Mouse (Mus musculus) fibroblast of lung, adult 2 months (primary cell): Measurements from ENCODE around the gene Pvalb.

Source experiments
- DNase-seq: peaks from one replicate; pipeline ENCODE4 v3.0.0-alpha.2; 2011; ENCODE audit warnings: low read depth

Gene Pvalb

GRCm38 (mm10) chr15:78195096-78195880 is 10.9 kb downstream of the Pvalb start:
- DNase-seq = no peak

- no peak for DNase-seq
Measured at GRCm38 (mm10) chr15:78194320-78194719, 11.9 kb downstream of the Pvalb start.

GRCm38 (mm10) chr15:78189636-78190035 is 16.6 kb downstream of the Pvalb start:
- no peak for DNase-seq

GRCm38 (mm10) chr15:78188546-78188945 is 17.7 kb downstream of the Pvalb start:
- no peak for DNase-seq

- no peak for DNase-seq
Measured at GRCm38 (mm10) chr15:78186906-78187305, 19.3 kb downstream of the Pvalb start.

GRCm38 (mm10) chr15:78185609-78186008 is 20.6 kb downstream of the Pvalb start:
- no peak for DNase-seq

- no peak for DNase-seq
Measured at GRCm38 (mm10) chr15:78184855-78185254, 21.3 kb downstream of the Pvalb start.

GRCm38 (mm10) chr15:78181701-78182405 is 24.3 kb downstream of the Pvalb start:
- no peak for DNase-seq

- DNase-seq = no peak
Measured at GRCm38 (mm10) chr15:78179775-78180174, 26.4 kb downstream of the Pvalb start.

GRCm38 (mm10) chr15:78178397-78178796 is 27.8 kb downstream of the Pvalb start:
- DNase-seq = peak; percentile 33

GRCm38 (mm10) chr15:78177257-78177656 is 28.9 kb downstream of the Pvalb start:
- no peak for DNase-seq

- no peak for DNase-seq
Measured at GRCm38 (mm10) chr15:78174887-78175245, 31.3 kb downstream of the Pvalb start.

GRCm38 (mm10) chr15:78173972-78174886 is 32.0 kb downstream of the Pvalb start, which contains the start of gene Ift27:
TSS of gene Ift27 (minus strand) at chr15:78174107.
- peak; percentile 100 for DNase-seq

- no peak for DNase-seq
Measured at GRCm38 (mm10) chr15:78172899-78173817, 33.0 kb downstream of the Pvalb start.

- no peak for DNase-seq
Measured at GRCm38 (mm10) chr15:78172256-78172898, 33.8 kb downstream of the Pvalb start.

- no peak for DNase-seq
Measured at GRCm38 (mm10) chr15:78171651-78172050, 34.5 kb downstream of the Pvalb start.

GRCm38 (mm10) chr15:78170708-78171107 is 35.5 kb downstream of the Pvalb start:
- DNase-seq = no peak

GRCm38 (mm10) chr15:78169566-78169965 is 36.6 kb downstream of the Pvalb start:
- no peak for DNase-seq

GRCm38 (mm10) chr15:78165292-78165691 is 40.9 kb downstream of the Pvalb start:
- no peak for DNase-seq

GRCm38 (mm10) chr15:78164466-78164865 is 41.7 kb downstream of the Pvalb start:
- no peak for DNase-seq

GRCm38 (mm10) chr15:78161946-78162345 is 44.3 kb downstream of the Pvalb start:
- DNase-seq = no peak
